Mouse (Mus musculus): ENCODE measurements around the gene Zmym3. TPM values are rescaled to one million over a fixed set of nuclear protein-coding genes. Genes with fewer than 3 reads are reported as not detected.

Zmym3 gene
- 6.9 and 9.5 TPM in 2 replicates for polyA plus RNA-seq (2015; fragmentation: Nextera tagmentation; extraction: Ambion mirVana)

GRCm38 (mm10) chrX:101420700-101421095, at the start of gene Zmym3:
Gene Zmym3 (minus strand): TSS chrX:101420849.

GRCm38 (mm10) chrX:101448886-101449475, 28.3 kb upstream of the Zmym3 start, which contains the start of gene Itgb1bp2:
Gene Itgb1bp2 (plus strand): TSS chrX:101449088.

GRCm38 (mm10) chrX:101429142-101429949, 8.7 kb upstream of the Zmym3 start, which contains the start of gene Nono:
Gene Nono (plus strand): TSS chrX:101429318.

GRCm38 (mm10) chrX:101376190-101376968, 44.3 kb downstream of the Zmym3 start, which contains the start of gene Gjb1:
Gene Gjb1 (plus strand): TSS chrX:101376378.

Other genes starting within 250 kb of the Zmym3 start
- gene Snx12, start 198.3 kb downstream of the Zmym3 start, polyA plus RNA-seq (2015; fragmentation: Nextera tagmentation; extraction: Ambion mirVana) = 19.6 and 23.3 TPM in 2 replicates
- gene Foxo4, start 166.3 kb downstream of the Zmym3 start, polyA plus RNA-seq (2015; fragmentation: Nextera tagmentation; extraction: Ambion mirVana) = 3.0 and 3.2 TPM in 2 replicates
- 0.28 and 0.41 TPM in 2 replicates for gene Gm614, start 156.9 kb downstream of the Zmym3 start, polyA plus RNA-seq (2015; fragmentation: Nextera tagmentation; extraction: Ambion mirVana)
- 18.7 and 27.4 TPM in 2 replicates for gene Il2rg, start 152.6 kb downstream of the Zmym3 start, polyA plus RNA-seq (2015; fragmentation: Nextera tagmentation; extraction: Ambion mirVana)
- gene Gm20489, start 151.8 kb downstream of the Zmym3 start, polyA plus RNA-seq (2015; fragmentation: Nextera tagmentation; extraction: Ambion mirVana) = not detected in 2 replicates
- gene Med12, start 146.8 kb downstream of the Zmym3 start, polyA plus RNA-seq (2015; fragmentation: Nextera tagmentation; extraction: Ambion mirVana) = 30.2 and 30.7 TPM in 2 replicates
- 0.32 and 0.58 TPM in 2 replicates for gene Nlgn3, start 121.7 kb downstream of the Zmym3 start, polyA plus RNA-seq (2015; fragmentation: Nextera tagmentation; extraction: Ambion mirVana)
- 0.19 TPM in 1 of 2 replicates, not detected in the other for gene Gjb1, start 44.5 kb downstream of the Zmym3 start, polyA plus RNA-seq (2015; fragmentation: Nextera tagmentation; extraction: Ambion mirVana)
- gene Nono, start 8.5 kb upstream of the Zmym3 start, polyA plus RNA-seq (2015; fragmentation: Nextera tagmentation; extraction: Ambion mirVana) = 139 and 141 TPM in 2 replicates
- gene Itgb1bp2, start 28.2 kb upstream of the Zmym3 start, polyA plus RNA-seq (2015; fragmentation: Nextera tagmentation; extraction: Ambion mirVana) = 0.46 and 0.73 TPM in 2 replicates
- 7.8 and 8.9 TPM in 2 replicates for gene Taf1, start 111.9 kb upstream of the Zmym3 start, polyA plus RNA-seq (2015; fragmentation: Nextera tagmentation; extraction: Ambion mirVana)
- gene Ogt, start 219.2 kb upstream of the Zmym3 start, polyA plus RNA-seq (2015; fragmentation: Nextera tagmentation; extraction: Ambion mirVana) = 67.2 and 75.3 TPM in 2 replicates